ENCODE assay signal across 19 mouse cellular contexts in the genomic region with DNA sequence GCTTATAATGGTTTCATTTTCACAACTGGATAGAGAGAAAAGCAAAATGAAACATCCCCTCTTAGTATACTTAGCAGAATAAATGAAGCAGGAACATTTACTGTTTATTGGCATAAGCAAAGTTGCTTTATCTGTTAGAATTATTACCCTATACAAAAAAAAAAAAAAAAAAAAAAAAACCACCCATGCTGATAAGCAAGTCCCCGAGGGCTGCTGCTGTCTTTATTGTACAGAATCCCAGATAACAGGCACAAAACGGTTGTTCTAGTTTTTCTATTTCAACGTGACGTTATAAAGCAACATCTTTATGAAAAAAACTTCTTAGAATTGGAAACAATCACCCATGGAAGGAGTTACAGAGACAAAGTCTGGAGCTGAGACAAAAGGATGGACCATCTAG. TPM values are rescaled to one million over a fixed set of nuclear protein-coding genes. Genes with fewer than 3 reads are reported as not detected.
DNase-seq lines count a peak whose midpoint lies in the region; ATAC-seq lines count a peak whose summit lies in the region.
"Had no signal": no experiment of that assay in that cellular context is flagged by ENCODE, and none has a peak within 500 bp of the region (broad histone marks: within the 10 kb centered on the region; RNA-seq: fewer than 3 reads in every experiment).

No protein-coding gene starts in this region.

- no peaks in the 10 kb centered on the region for H3K36me3 ChIP-seq in liver, embryonic 12.5 days
- H3K36me3 ChIP-seq in liver, embryonic 11.5 days (ENCODE audit: control insufficient read depth, insufficient read depth, low read length): no peaks in the 10 kb centered on the region
- no peaks in the 10 kb centered on the region for H3K36me3 ChIP-seq in liver, embryonic 16.5 days (ENCODE audit: control insufficient read depth, insufficient read depth)
- H3K36me3 ChIP-seq: embryonic facial prominence, embryonic 15.5 days; forebrain, embryonic 15.5 days; heart, embryonic 15.5 days; hindbrain, embryonic 15.5 days had no signal

- no peak overlapping the region for H3K27ac ChIP-seq in liver, embryonic 12.5 days
- no peak overlapping the region for H3K27ac ChIP-seq in liver, embryonic 11.5 days (ENCODE audit: low read depth, low read length)
- no peak overlapping the region for H3K27ac ChIP-seq in liver, embryonic 16.5 days (ENCODE audit: low read length)
- H3K27ac ChIP-seq: embryonic facial prominence, embryonic 15.5 days; forebrain, embryonic 15.5 days; heart, adult 2 months; heart, embryonic 15.5 days; hindbrain, embryonic 15.5 days had no signal

- intact Hi-C loops in heart, postnatal 14 days (cut with DNase I): no loop called here

- no peak for ATAC-seq in liver, embryonic 12.5 days
- no peak for ATAC-seq in liver, embryonic 11.5 days (replicated peaks; ENCODE audit: low FRiP score)
- 0 out of 2 replicates have a peak, but pooled peaks have one; percentile 11 for ATAC-seq in liver, embryonic 16.5 days (ENCODE audit: low read depth)
- no peak for ATAC-seq in erythroid progenitor cell, adult 5-6 weeks (replicated peaks; ENCODE audit: low FRiP score, poor library complexity, severe bottlenecking)
- ATAC-seq: forebrain, embryonic 15.5 days; Patski had no signal

- no peak overlapping the region for H3K9ac ChIP-seq in liver, embryonic 12.5 days
- no peak overlapping the region for H3K9ac ChIP-seq in liver, embryonic 11.5 days (ENCODE audit: low read depth, low read length)
- no peak overlapping the region for H3K9ac ChIP-seq in liver, embryonic 16.5 days (ENCODE audit: low read depth, low read length)
- H3K9ac ChIP-seq: embryonic facial prominence, embryonic 15.5 days; forebrain, embryonic 15.5 days; heart, embryonic 15.5 days; hindbrain, embryonic 15.5 days had no signal

- no peak overlapping the region for H3K4me3 ChIP-seq in liver, embryonic 12.5 days
- H3K4me3 ChIP-seq in liver, embryonic 11.5 days (ENCODE audit: low read depth, low read length): no peak overlapping the region
- no peak overlapping the region for H3K4me3 ChIP-seq in liver, embryonic 16.5 days (ENCODE audit: low read depth, low read length)
- H3K4me3 ChIP-seq: embryonic facial prominence, embryonic 15.5 days; forebrain, embryonic 15.5 days; heart, adult 2 months; heart, embryonic 15.5 days; hindbrain, embryonic 15.5 days had no signal

- H3K4me2 ChIP-seq in liver, embryonic 12.5 days: peak overlapping the region; percentile 19; the same call in 1 of the 2 replicates
- H3K4me2 ChIP-seq in liver, embryonic 11.5 days: no peak overlapping the region
- H3K4me2 ChIP-seq in liver, embryonic 16.5 days (ENCODE audit: low read depth, low read length): peak overlapping the region; percentile 17; the same call in 1 of the 2 replicates
- H3K4me2 ChIP-seq: embryonic facial prominence, embryonic 15.5 days; forebrain, embryonic 15.5 days; heart, embryonic 11.5 days; heart, embryonic 15.5 days; hindbrain, embryonic 15.5 days had no signal

- H3K27me3 ChIP-seq in liver, embryonic 12.5 days (replicated peaks): no peaks in the 10 kb centered on the region
- H3K27me3 ChIP-seq in liver, embryonic 11.5 days (replicated peaks; ENCODE audit: control insufficient read depth, insufficient read depth, low read length): no peaks in the 10 kb centered on the region
- no peaks in the 10 kb centered on the region for H3K27me3 ChIP-seq in liver, embryonic 16.5 days (ENCODE audit: control insufficient read depth, insufficient read depth, low read depth, low read length)
- H3K27me3 ChIP-seq: embryonic facial prominence, embryonic 15.5 days; forebrain, embryonic 15.5 days; heart, embryonic 15.5 days; hindbrain, embryonic 15.5 days; Patski had no signal

- WGBS in liver, embryonic 12.5 days (ENCODE audit: insufficient replicate concordance): 16% methylated on average over 4 of the region's 4 CpGs
- 59% methylated on average over 4 of the region's 4 CpGs for WGBS in liver, embryonic 11.5 days
- 17% methylated on average over 4 of the region's 4 CpGs for WGBS in liver, embryonic 16.5 days (ENCODE audit: insufficient replicate concordance)

- no peaks in the 10 kb centered on the region for H3K9me3 ChIP-seq in liver, embryonic 12.5 days (replicated peaks)
- no peaks in the 10 kb centered on the region for H3K9me3 ChIP-seq in liver, embryonic 11.5 days (ENCODE audit: control insufficient read depth, low read length)
- H3K9me3 ChIP-seq in liver, embryonic 16.5 days (replicated peaks; ENCODE audit: control insufficient read depth, low read length): no peaks in the 10 kb centered on the region
- H3K9me3 ChIP-seq: embryonic facial prominence, embryonic 15.5 days; forebrain, embryonic 15.5 days; heart, embryonic 15.5 days; hindbrain, embryonic 15.5 days had no signal

- no peak for DNase-seq in liver, embryonic 11.5 days (ENCODE audit: low spot score)
- DNase-seq in MEL-GATA-1-ER (ENCODE audit: extremely low read depth, low read depth): peak; percentile 11
- DNase-seq in urinary bladder, postnatal 14 days (ENCODE audit: low spot score): no peak
- DNase-seq in heart, postnatal 14 days: no peak
- DNase-seq: adrenal gland, postnatal 14 days; cerebellum, adult 2 months; cerebellum, postnatal 10 days; embryo, embryonic 11 days; heart, adult 2 months; heart, postnatal 36 days had no signal

- H3K4me1 ChIP-seq in liver, embryonic 12.5 days: peaks cover 14% of the 10 kb centered on the region
- no peaks in the 10 kb centered on the region for H3K4me1 ChIP-seq in liver, embryonic 11.5 days (replicated peaks; ENCODE audit: control insufficient read depth, insufficient read depth, low read length)
- no peaks in the 10 kb centered on the region; the same call in none of the 2 replicates for H3K4me1 ChIP-seq in liver, embryonic 16.5 days (ENCODE audit: control insufficient read depth, low read depth, low read length)
- H3K4me1 ChIP-seq: forebrain, embryonic 15.5 days; heart, embryonic 15.5 days; hindbrain, embryonic 15.5 days had no signal

RNA-seq across cellular contexts. Expression of a gene that starts 12.0 kb away (rescaled TPM):
- 13.5 and 14.0 TPM in 2 replicates for polyA plus RNA-seq in liver, embryonic 12.5 days (2016; fragmentation: Nextera tagmentation; extraction: Ambion mirVana)
- polyA plus RNA-seq in liver, embryonic 11.5 days (2014; fragmentation: Nextera tagmentation; extraction: Ambion mirVana): 23.2 and 25.1 TPM in 2 replicates
- 7.4 and 8.7 TPM in 2 replicates for polyA plus RNA-seq in liver, embryonic 16.5 days (2015; fragmentation: Nextera tagmentation; extraction: Ambion mirVana)
- 4.0 and 13.4 TPM in 2 replicates for total RNA-seq in erythroid progenitor cell, adult 5-6 weeks (2015; ENCODE audit: low replicate concordance)
- 3.7 and 5.4 TPM in 2 replicates for total RNA-seq in erythroid progenitor cell, adult 5-6 weeks (2017; ENCODE audit: low replicate concordance)
- 10 to 100 TPM; 14.6 to 14.7 TPM for total RNA-seq in heart, postnatal 14 days (2021)

RNA-seq across cellular contexts. Expression of a gene that starts 49.2 kb away (rescaled TPM):
- 88.6 and 92.6 TPM in 2 replicates for polyA plus RNA-seq in liver, embryonic 12.5 days (2016; fragmentation: Nextera tagmentation; extraction: Ambion mirVana)
- 77.1 and 77.5 TPM in 2 replicates for polyA plus RNA-seq in liver, embryonic 11.5 days (2014; fragmentation: Nextera tagmentation; extraction: Ambion mirVana)
- 83.5 and 89.3 TPM in 2 replicates for polyA plus RNA-seq in liver, embryonic 16.5 days (2015; fragmentation: Nextera tagmentation; extraction: Ambion mirVana)
- total RNA-seq in erythroid progenitor cell, adult 5-6 weeks (2015; ENCODE audit: low replicate concordance): 16.9 and 27.7 TPM in 2 replicates
- 31.3 and 37.0 TPM in 2 replicates for total RNA-seq in erythroid progenitor cell, adult 5-6 weeks (2017; ENCODE audit: low replicate concordance)
- total RNA-seq in heart, postnatal 14 days (2021): 10 to 100 TPM; 11.1 to 12.4 TPM
